Mouse (Mus musculus): ENCODE measurements around the gene Ryr2. TPM values are rescaled to one million over a fixed set of nuclear protein-coding genes. Genes with fewer than 3 reads are reported as not detected.

Ryr2 gene
- polyA plus RNA-seq, 2 experiments: 0.16 to 0.19 TPM

GRCm38 (mm10) chr13:11926720-11927500 is 179.8 kb downstream of the Ryr2 start:
- H3K27ac ChIP-seq: no peak overlapping the region
- no peaks in the 10 kb centered on the region for H3K9me3 ChIP-seq (ENCODE audit: control insufficient read depth, low read length)
- peaks cover 0 to 11% of the 10 kb centered on the region in 2 experiments; a peak in 3 of 4 replicates for H3K4me1 ChIP-seq (replicated peaks; ENCODE audit: control insufficient read depth in 2 of 2, insufficient read depth in 2 of 2, low read length in 1 of 2)
- DNase-seq (ENCODE audit: low read depth in 3 of 3, low spot score in 3 of 3) (no peak), ATAC-seq (ENCODE audit: insufficient read depth) (no peak)
- WGBS (ENCODE audit: insufficient replicate concordance): 75% methylated on average over 11 of the region's 11 CpGs
- H3K36me3 ChIP-seq (replicated peaks; ENCODE audit: control insufficient read depth, insufficient read depth, low read depth): no peaks in the 10 kb centered on the region
- no peaks in the 10 kb centered on the region for H3K27me3 ChIP-seq (ENCODE audit: control insufficient read depth, insufficient read depth, low read length)
- no peak for TF ChIP-seq EP300 (IDR thresholded peaks at IDR 0.05; ENCODE audit: low read depth)
- TF ChIP-seq CTCF (IDR thresholded peaks at IDR 0.05; ENCODE audit: low read depth): no peak
- H3K4me3 ChIP-seq (ENCODE audit: insufficient read depth in 1 of 2, low read depth in 2 of 2, low read length in 2 of 2): no peak overlapping the region
- no peak overlapping the region for H3K9ac ChIP-seq (replicated peaks)
- H3K4me2 ChIP-seq (ENCODE audit: low read depth): no peak overlapping the region

DNA sequence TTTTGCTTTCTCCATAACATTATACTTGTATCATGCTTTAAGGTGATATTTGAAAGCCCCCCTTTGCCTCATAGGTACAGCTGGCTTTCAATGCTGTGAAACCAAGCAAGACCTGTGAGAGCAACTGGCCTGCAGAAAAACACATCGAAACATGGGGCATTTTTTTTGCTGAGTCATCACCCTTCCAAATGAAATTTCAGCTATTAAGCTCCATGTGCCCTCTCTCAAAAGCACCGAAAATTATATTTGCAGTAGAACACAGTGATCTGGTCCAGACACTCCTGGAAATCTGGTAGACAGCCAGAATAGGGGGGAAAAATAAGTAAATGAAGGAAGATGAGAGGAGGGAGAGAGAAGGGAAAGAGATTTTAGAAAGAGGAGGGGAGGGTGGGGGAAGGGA is 180.5 kb downstream of the Ryr2 start:
- TF ChIP-seq EP300 (IDR thresholded peaks at IDR 0.05; ENCODE audit: low read depth): no peak
- no peak for TF ChIP-seq CTCF (IDR thresholded peaks at IDR 0.05; ENCODE audit: low read depth)
- ATAC-seq (ENCODE audit: insufficient read depth): no peak
- no peak for DNase-seq (ENCODE audit: low read depth in 3 of 3, low spot score in 3 of 3)
- WGBS (ENCODE audit: insufficient replicate concordance): 66% methylated on average over 2 of the region's 2 CpGs
- Histone ChIP-seq H3K4me3 (ENCODE audit: insufficient read depth in 1 of 2, low read depth in 2 of 2, low read length in 2 of 2) (no peak overlapping the region), H3K27ac (no peak overlapping the region), H3K4me2 (ENCODE audit: low read depth) (no peak overlapping the region), H3K27me3 (ENCODE audit: control insufficient read depth, insufficient read depth, low read length) (no peaks in the 10 kb centered on the region), H3K9ac (replicated peaks) (no peak overlapping the region), H3K36me3 (replicated peaks; ENCODE audit: control insufficient read depth, insufficient read depth, low read depth) (no peaks in the 10 kb centered on the region), H3K4me1 (replicated peaks; ENCODE audit: control insufficient read depth in 2 of 2, insufficient read depth in 2 of 2, low read length in 1 of 2) (peaks cover 0 to 11% of the 10 kb centered on the region in 2 experiments; a peak in 3 of 4 replicates), H3K9me3 (ENCODE audit: control insufficient read depth, low read length) (no peaks in the 10 kb centered on the region)

DNA sequence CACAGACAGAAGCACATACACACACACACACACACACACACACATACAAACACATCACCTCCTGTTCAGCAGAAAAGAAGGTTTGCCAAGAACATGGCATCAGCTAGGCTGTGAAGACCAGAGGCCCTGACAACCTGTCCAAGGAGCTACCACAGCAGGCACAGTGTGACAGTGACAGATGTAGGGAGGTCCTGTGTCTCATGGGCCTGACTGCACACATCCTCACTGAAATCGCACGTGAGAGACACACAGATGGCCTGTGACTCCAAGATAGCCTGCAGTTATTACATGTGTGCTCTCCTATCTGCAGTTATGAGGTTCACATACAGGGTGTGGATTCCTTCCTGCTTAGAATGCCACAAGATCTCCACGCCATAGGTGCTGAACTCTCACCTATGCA is 182.0 kb downstream of the Ryr2 start:
- peak; percentile 100 for ATAC-seq (ENCODE audit: insufficient read depth)
- Histone ChIP-seq H3K9ac (replicated peaks) (peak overlapping the region; percentile 28), H3K4me3 (ENCODE audit: insufficient read depth in 1 of 2, low read depth in 2 of 2, low read length in 2 of 2) (peak overlapping the region; percentile 25 to 46; a peak in 3 of 4 replicates), H3K27ac (peak overlapping the region; percentile 83), H3K4me2 (ENCODE audit: low read depth) (peak overlapping the region; percentile 36), H3K36me3 (replicated peaks; ENCODE audit: control insufficient read depth, insufficient read depth, low read depth) (no peaks in the 10 kb centered on the region), H3K27me3 (ENCODE audit: control insufficient read depth, insufficient read depth, low read length) (no peaks in the 10 kb centered on the region), H3K9me3 (ENCODE audit: control insufficient read depth, low read length) (no peaks in the 10 kb centered on the region), H3K4me1 (replicated peaks; ENCODE audit: control insufficient read depth in 2 of 2, insufficient read depth in 2 of 2, low read length in 1 of 2) (peaks cover 0 to 11% of the 10 kb centered on the region in 2 experiments; a peak in 3 of 4 replicates)
- TF ChIP-seq CTCF (IDR thresholded peaks at IDR 0.05; ENCODE audit: low read depth) (no peak), EP300 (IDR thresholded peaks at IDR 0.05; ENCODE audit: low read depth) (peak; percentile 83)
- DNase-seq (ENCODE audit: low read depth in 3 of 3, low spot score in 3 of 3): peak; percentile 60 to 74 (median 74)
- WGBS (ENCODE audit: insufficient replicate concordance): 25% methylated on average over 3 of the region's 3 CpGs

DNA sequence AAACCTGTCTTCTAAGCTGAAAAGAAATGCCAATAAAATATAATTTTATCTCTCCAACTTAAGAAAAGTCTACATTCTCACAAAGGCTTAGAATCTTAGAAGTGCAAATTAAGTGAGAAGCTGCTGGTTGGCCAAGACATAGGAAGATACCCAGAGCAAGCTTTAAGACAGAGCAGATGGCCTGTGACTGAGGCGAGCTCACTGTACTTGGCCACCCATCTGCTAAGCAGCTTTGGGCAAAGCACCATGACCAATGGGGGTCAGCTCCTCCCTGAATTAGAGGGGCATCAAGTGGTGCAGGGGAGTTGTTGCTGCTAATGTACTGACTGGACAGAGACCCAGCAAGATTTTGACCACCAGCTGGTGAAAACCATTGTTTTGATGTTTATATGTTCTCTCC is 186.2 kb downstream of the Ryr2 start:
- H3K27me3 ChIP-seq (ENCODE audit: control insufficient read depth, insufficient read depth, low read length): no peaks in the 10 kb centered on the region
- no peak overlapping the region for H3K4me2 ChIP-seq (ENCODE audit: low read depth)
- H3K27ac ChIP-seq: no peak overlapping the region
- H3K4me3 ChIP-seq (ENCODE audit: insufficient read depth in 1 of 2, low read depth in 2 of 2, low read length in 2 of 2): no peak overlapping the region
- no peaks in the 10 kb centered on the region for H3K9me3 ChIP-seq (ENCODE audit: control insufficient read depth, low read length)
- ATAC-seq (ENCODE audit: insufficient read depth) (no peak), DNase-seq (ENCODE audit: low read depth in 3 of 3, low spot score in 3 of 3) (no peak)
- H3K9ac ChIP-seq (replicated peaks): no peak overlapping the region
- H3K36me3 ChIP-seq (replicated peaks; ENCODE audit: control insufficient read depth, insufficient read depth, low read depth): no peaks in the 10 kb centered on the region
- WGBS (ENCODE audit: insufficient replicate concordance): 70% methylated on average over 1 of the region's 1 CpGs
- peaks cover 0 to 10% of the 10 kb centered on the region in 2 experiments; a peak in 3 of 4 replicates for H3K4me1 ChIP-seq (replicated peaks; ENCODE audit: control insufficient read depth in 2 of 2, insufficient read depth in 2 of 2, low read length in 1 of 2)
- no peak for TF ChIP-seq CTCF (IDR thresholded peaks at IDR 0.05; ENCODE audit: low read depth)
- no peak for TF ChIP-seq EP300 (IDR thresholded peaks at IDR 0.05; ENCODE audit: low read depth)

DNA sequence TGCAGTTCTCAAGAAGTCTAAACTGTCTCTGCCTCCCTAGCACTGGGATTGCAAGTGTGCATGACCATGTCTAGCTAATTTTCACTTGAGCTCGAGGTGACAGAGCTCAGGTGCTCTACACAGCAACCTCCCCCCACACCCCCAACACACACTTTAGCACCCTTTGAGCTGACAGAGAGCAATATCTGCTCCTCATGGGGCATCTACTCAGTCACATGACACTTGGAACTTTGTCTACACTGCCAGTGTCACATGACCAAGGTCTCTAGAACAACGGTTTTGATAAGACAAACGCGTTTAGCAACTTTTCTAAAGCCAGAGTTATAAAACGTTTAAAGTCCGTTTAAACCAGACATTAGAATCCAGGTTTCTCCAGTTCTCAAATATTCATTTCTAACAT is 187.3 kb downstream of the Ryr2 start:
- ATAC-seq (ENCODE audit: insufficient read depth) (no peak), DNase-seq (ENCODE audit: low read depth in 3 of 3, low spot score in 3 of 3) (no peak)
- Histone ChIP-seq H3K36me3 (replicated peaks; ENCODE audit: control insufficient read depth, insufficient read depth, low read depth) (no peaks in the 10 kb centered on the region), H3K9me3 (ENCODE audit: control insufficient read depth, low read length) (no peaks in the 10 kb centered on the region), H3K4me1 (replicated peaks; ENCODE audit: control insufficient read depth in 2 of 2, insufficient read depth in 2 of 2, low read length in 1 of 2) (peaks cover 0 to 3% of the 10 kb centered on the region in 2 experiments; a peak in 2 of 4 replicates), H3K9ac (replicated peaks) (no peak overlapping the region), H3K27ac (no peak overlapping the region), H3K4me3 (ENCODE audit: insufficient read depth in 1 of 2, low read depth in 2 of 2, low read length in 2 of 2) (no peak overlapping the region), H3K27me3 (ENCODE audit: control insufficient read depth, insufficient read depth, low read length) (no peaks in the 10 kb centered on the region), H3K4me2 (ENCODE audit: low read depth) (no peak overlapping the region)
- WGBS (ENCODE audit: insufficient replicate concordance): 71% methylated on average over 6 of the region's 6 CpGs
- TF ChIP-seq CTCF (IDR thresholded peaks at IDR 0.05; ENCODE audit: low read depth) (no peak), EP300 (IDR thresholded peaks at IDR 0.05; ENCODE audit: low read depth) (no peak)

Data from liver, embryonic 14.5 days (tissue).